Mouse (Mus musculus) hindbrain, embryonic 12.5 days (tissue): ENCODE measurements around the gene Slc22a12. TPM values are rescaled to one million over a fixed set of nuclear protein-coding genes. Genes with fewer than 3 reads are reported as not detected.

Source experiments
- ATAC-seq: fragments of 200-750 bp; cut with Nextera tagmentation; 2 replicates; pipeline ENCODE4 v1.8.0; 2017; ENCODE audit warnings: moderate TSS enrichment; ENCODE audit not compliant: low FRiP score
- H3K27ac ChIP-seq: fragments of 300-500 bp; sonication (generic); 2 replicates; pipeline ENCODE4 v1.5.1; 2016; ENCODE audit warnings: mild to moderate bottlenecking
- H3K27me3 ChIP-seq: fragments of 300-500 bp; sonication (generic); 2 replicates; pipeline ENCODE4 v1.6.1; 2016; ENCODE audit warnings: mild to moderate bottlenecking
- H3K36me3 ChIP-seq: fragments of 300-500 bp; sonication (generic); 2 replicates; pipeline ENCODE4 v1.6.1; 2016; ENCODE audit warnings: mild to moderate bottlenecking
- H3K4me1 ChIP-seq: fragments of 300-500 bp; sonication (generic); 2 replicates; pipeline ENCODE4 v1.6.1; 2016
- H3K4me2 ChIP-seq: fragments of 300-500 bp; sonication (generic); replicated peaks from 2 replicates; pipeline ENCODE4 v1.6.1; 2016; ENCODE audit warnings: mild to moderate bottlenecking
- H3K4me3 ChIP-seq: fragments of 300-500 bp; sonication (generic); 2 replicates; pipeline ENCODE4 v1.5.1; 2016; ENCODE audit warnings: mild to moderate bottlenecking
- H3K9ac ChIP-seq: fragments of 300-500 bp; sonication (generic); 2 replicates; pipeline ENCODE4 v1.6.1; 2016; ENCODE audit warnings: mild to moderate bottlenecking, moderate library complexity
- H3K9me3 ChIP-seq: fragments of 300-500 bp; sonication (generic); replicated peaks from 2 replicates; pipeline ENCODE4 v1.6.1; 2016; ENCODE audit warnings: mild to moderate bottlenecking
- WGBS: fragments of 180-500 bp; shearing (Covaris S2); methylation state at CpG from one replicate; pipeline ENCODE4 v1.1.7; 2016; 5-methylcytosine and 5-hydroxymethylcytosine counted together
- polyA plus RNA-seq: library from polyadenylated mRNA; unstranded; fragments of >200 nt; fragmentation: Nextera tagmentation; extraction: Ambion mirVana; gene quantifications from 2 replicates; pipeline ENCODE4 v1.2.1, GENCODE M21; 2016

The Slc22a12 gene
- polyA plus RNA-seq, 1 experiment from 2014 or later, result not detected

- 57% methylated on average over 14 of the region's 14 CpGs for WGBS
- peaks cover 49% of the 10 kb centered on the region for H3K4me1 ChIP-seq
- peak overlapping the region; percentile 36; the same call in 1 of the 2 replicates for H3K4me2 ChIP-seq
Observed at GRCm38 (mm10) chr19:6529265-6529985, 13.4 kb downstream of the Slc22a12 start.

DNA sequence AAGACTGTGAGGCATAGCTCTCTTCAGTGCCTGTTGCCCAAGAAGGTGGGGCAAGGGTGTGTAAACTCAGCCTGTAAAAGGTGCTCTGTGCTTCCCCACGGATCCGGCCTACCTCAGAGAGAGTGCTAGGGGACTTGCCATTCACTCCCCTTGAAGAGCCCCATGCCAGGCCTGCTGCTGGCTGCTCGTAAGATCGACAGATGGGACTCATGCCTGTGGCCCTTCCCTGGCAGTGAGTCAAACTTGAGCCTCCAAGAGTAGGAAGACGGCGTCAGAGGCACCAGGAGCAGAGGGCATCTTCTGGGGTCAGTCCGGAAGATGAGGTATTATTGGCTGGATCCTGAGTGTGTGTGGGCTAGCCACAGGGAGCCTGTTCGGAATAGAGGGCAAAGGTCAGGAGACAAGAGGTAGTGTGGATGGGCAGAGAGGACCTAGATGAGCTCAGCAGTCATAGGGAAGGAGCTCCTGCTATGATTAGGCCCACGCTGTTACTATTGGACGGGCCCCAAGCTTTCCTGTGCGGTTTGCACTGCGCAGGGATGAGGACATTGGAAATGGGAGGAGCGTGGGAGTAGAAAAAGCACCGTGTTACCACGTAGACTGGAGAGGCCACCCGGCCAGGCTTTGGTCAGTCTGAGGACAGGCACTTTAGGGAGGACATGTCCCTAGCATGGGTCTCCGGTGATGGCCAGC lies 14.8 kb downstream of the Slc22a12 start:
- ATAC-seq, result no peak
- 72% methylated on average over 17 of the region's 17 CpGs for WGBS
- no peak overlapping the region for H3K9ac ChIP-seq
- no peak overlapping the region for H3K4me2 ChIP-seq
- H3K36me3 ChIP-seq, result peaks cover 15% of the 10 kb centered on the region
- H3K4me3 ChIP-seq, result no peak overlapping the region
- H3K4me1 ChIP-seq, result peaks cover 37% of the 10 kb centered on the region
- H3K27ac ChIP-seq, result 0 out of 2 replicates have a peak overlapping the region, but pooled peaks have one; percentile 24
- peaks cover 6% of the 10 kb centered on the region; the same call in 1 of the 2 replicates for H3K27me3 ChIP-seq
- H3K9me3 ChIP-seq, result no peaks in the 10 kb centered on the region

More at GRCm38 (mm10) chr19:6529265-6529985, 13.4 kb downstream of the Slc22a12 start:
- no peak overlapping the region for H3K4me3 ChIP-seq
- H3K9me3 ChIP-seq, result no peaks in the 10 kb centered on the region
- ATAC-seq, result peak; percentile 26; the same call in 1 of the 2 replicates
- H3K27ac ChIP-seq, result peak overlapping the region; percentile 52
- H3K9ac ChIP-seq, result no peak overlapping the region
- peaks cover 7% of the 10 kb centered on the region for H3K36me3 ChIP-seq
- H3K27me3 ChIP-seq, result peaks cover 6% of the 10 kb centered on the region; the same call in 1 of the 2 replicates

DNA sequence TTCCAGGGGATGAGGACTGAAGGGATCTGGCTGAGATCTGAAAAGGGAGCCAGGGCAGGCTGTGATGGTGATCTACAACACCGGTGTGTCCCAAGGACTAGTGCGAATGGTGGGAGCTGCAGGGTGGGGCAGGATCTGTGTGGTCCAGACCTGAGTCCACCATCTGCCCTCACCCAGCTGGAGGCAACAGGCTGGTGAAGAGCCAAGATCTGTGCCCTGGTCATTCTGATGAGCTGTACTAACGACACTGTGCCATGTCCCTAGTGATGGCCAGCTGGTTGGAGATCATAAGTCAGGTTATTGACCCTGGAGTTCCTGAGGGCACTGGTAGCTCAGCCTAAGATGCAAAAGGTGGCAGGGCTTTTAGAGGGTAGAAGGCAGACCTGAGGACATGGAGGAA lies 15.4 kb downstream of the Slc22a12 start:
- Histone ChIP-seq H3K27ac (no peak overlapping the region), H3K36me3 (peaks cover 20% of the 10 kb centered on the region), H3K9ac (no peak overlapping the region), H3K4me3 (no peak overlapping the region), H3K4me2 (no peak overlapping the region), H3K9me3 (no peaks in the 10 kb centered on the region), H3K27me3 (peaks cover 6% of the 10 kb centered on the region; the same call in 1 of the 2 replicates), H3K4me1 (peaks cover 32% of the 10 kb centered on the region)
- WGBS, result 87% methylated on average over 3 of the region's 3 CpGs
- ATAC-seq, result no peak

DNA sequence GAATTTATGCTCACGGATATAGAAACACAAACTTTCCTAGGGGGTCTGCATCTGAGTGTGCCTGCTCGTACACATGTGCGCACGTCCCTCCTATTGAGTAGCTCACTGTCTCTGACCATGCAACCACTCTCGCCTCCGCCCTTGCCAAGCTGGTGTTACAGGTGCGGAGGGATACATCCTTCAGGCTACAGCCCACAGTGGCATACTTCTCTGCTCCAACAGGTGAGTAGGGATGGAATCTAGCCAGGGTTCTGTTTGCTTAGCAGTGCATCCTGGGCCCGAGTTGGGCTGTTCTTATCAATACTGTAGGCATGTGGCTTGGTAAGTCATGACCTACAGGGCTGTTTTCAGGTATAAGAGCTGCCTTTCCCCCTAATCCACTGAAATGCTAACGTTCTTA lies 16.8 kb downstream of the Slc22a12 start:
- no peaks in the 10 kb centered on the region for H3K9me3 ChIP-seq
- peaks cover 34% of the 10 kb centered on the region for H3K36me3 ChIP-seq
- no peak overlapping the region for H3K4me3 ChIP-seq
- no peaks in the 10 kb centered on the region for H3K27me3 ChIP-seq
- no peak overlapping the region for H3K4me2 ChIP-seq
- no peak overlapping the region for H3K27ac ChIP-seq
- 94% methylated on average over 9 of the region's 9 CpGs for WGBS
- no peak overlapping the region for H3K9ac ChIP-seq
- ATAC-seq, result no peak
- peaks cover 18% of the 10 kb centered on the region for H3K4me1 ChIP-seq

- 77% methylated on average over 4 of the region's 4 CpGs for WGBS
- Histone ChIP-seq H3K9me3 (no peaks in the 10 kb centered on the region), H3K4me3 (no peak overlapping the region), H3K27me3 (no peaks in the 10 kb centered on the region), H3K27ac (no peak overlapping the region), H3K36me3 (peaks cover 42% of the 10 kb centered on the region), H3K4me1 (peaks cover 16% of the 10 kb centered on the region), H3K4me2 (no peak overlapping the region), H3K9ac (no peak overlapping the region)
- ATAC-seq, result no peak
Observed at GRCm38 (mm10) chr19:6525023-6525422, 17.8 kb downstream of the Slc22a12 start.

DNA sequence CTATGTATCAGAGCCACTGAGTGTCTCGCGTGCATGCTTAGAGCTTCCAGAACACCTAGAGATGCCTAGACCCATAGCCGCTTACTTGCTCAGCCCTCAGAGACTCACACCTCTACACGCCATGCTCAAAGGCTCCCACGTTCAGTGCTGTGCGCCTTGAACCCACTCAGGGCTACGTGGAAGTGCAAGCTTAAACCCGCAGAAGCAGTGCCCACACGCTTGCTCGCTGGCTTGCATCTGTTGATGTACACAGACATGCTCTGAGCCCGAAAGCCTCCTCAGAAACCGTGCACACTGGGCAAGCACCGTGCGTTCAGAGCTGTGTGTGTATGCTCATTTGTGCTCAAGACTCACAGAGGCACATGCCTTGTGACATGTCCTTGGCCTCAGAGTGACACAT lies 20.5 kb downstream of the Slc22a12 start:
- 92% methylated on average over 14 of the region's 14 CpGs for WGBS
- ATAC-seq, result no peak
- no peak overlapping the region for H3K27ac ChIP-seq

DNA sequence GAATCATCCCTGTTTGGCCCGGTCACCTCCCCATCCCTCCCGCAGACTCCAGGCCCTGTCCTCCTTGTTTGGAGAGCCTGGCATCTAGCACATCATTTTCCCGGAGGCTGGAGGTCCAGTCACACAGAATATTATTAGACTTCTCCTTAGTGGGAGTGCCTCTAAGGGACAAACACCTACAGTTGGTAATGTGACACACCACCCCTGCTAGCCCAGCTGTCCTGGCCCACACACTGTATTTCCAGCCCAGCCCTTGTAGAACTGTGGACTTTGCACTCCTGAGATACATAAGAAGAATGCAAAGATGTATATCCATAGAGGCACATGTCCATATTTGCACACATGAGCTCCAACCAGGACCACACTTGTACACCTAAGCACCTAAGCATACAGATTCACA lies 21.2 kb downstream of the Slc22a12 start:
- no peaks in the 10 kb centered on the region for H3K9me3 ChIP-seq
- peaks cover 34% of the 10 kb centered on the region for H3K4me1 ChIP-seq
- no peak overlapping the region for H3K4me2 ChIP-seq
- WGBS, result 92% methylated on average over 3 of the region's 3 CpGs
- H3K4me3 ChIP-seq, result no peak overlapping the region
- H3K27ac ChIP-seq, result no peak overlapping the region
- no peak for ATAC-seq
- no peak overlapping the region for H3K9ac ChIP-seq
- no peaks in the 10 kb centered on the region for H3K27me3 ChIP-seq
- H3K36me3 ChIP-seq, result peaks cover 67% of the 10 kb centered on the region

More for the DNA sequence above, 20.5 kb downstream of the Slc22a12 start:
- peaks cover 28% of the 10 kb centered on the region for H3K4me1 ChIP-seq
- no peak overlapping the region for H3K4me2 ChIP-seq
- no peaks in the 10 kb centered on the region for H3K9me3 ChIP-seq
- H3K36me3 ChIP-seq, result peaks cover 60% of the 10 kb centered on the region
- H3K4me3 ChIP-seq, result no peak overlapping the region
- H3K9ac ChIP-seq, result no peak overlapping the region
- no peaks in the 10 kb centered on the region for H3K27me3 ChIP-seq

GRCm38 (mm10) chr19:6519483-6519882 lies 23.3 kb downstream of the Slc22a12 start:
- H3K4me3 ChIP-seq, result no peak overlapping the region
- H3K9me3 ChIP-seq, result no peaks in the 10 kb centered on the region
- H3K4me2 ChIP-seq, result no peak overlapping the region
- peak overlapping the region; percentile 83; the same call in 1 of the 2 replicates for H3K27ac ChIP-seq
- H3K9ac ChIP-seq, result no peak overlapping the region
- peaks cover 45% of the 10 kb centered on the region for H3K4me1 ChIP-seq
- no peaks in the 10 kb centered on the region for H3K27me3 ChIP-seq
- H3K36me3 ChIP-seq, result peaks cover 68% of the 10 kb centered on the region
- 51% methylated on average over 2 of the region's 2 CpGs for WGBS
- ATAC-seq, result no peak

DNA sequence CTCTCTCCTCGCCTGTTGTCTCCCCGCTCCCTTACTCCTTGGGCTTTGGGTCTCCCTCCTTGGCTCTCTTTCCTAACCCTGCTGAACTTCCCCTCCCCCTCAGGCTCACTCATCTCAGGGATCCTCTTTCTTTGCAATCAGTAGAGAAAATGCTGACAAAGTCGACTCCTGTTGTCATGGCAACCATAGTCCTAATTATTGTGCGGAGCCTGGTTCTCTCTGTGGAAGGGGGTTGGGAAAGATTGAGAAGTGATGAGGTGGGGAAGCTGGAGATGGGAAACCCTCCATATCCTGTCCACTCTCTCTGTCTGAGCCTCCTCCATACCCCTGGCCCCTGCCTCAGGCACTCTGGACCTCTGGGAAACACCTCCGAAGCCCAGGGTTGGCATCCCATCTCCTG lies 24.2 kb downstream of the Slc22a12 start:
- Histone ChIP-seq H3K36me3 (peaks cover 66% of the 10 kb centered on the region), H3K4me3 (no peak overlapping the region), H3K9me3 (no peaks in the 10 kb centered on the region), H3K9ac (no peak overlapping the region), H3K4me2 (peak overlapping the region; percentile 8), H3K27me3 (no peaks in the 10 kb centered on the region), H3K4me1 (peaks cover 54% of the 10 kb centered on the region), H3K27ac (peak overlapping the region; percentile 85)
- WGBS, result 20% methylated on average over 5 of the region's 5 CpGs
- ATAC-seq, result peak; percentile 69

DNA sequence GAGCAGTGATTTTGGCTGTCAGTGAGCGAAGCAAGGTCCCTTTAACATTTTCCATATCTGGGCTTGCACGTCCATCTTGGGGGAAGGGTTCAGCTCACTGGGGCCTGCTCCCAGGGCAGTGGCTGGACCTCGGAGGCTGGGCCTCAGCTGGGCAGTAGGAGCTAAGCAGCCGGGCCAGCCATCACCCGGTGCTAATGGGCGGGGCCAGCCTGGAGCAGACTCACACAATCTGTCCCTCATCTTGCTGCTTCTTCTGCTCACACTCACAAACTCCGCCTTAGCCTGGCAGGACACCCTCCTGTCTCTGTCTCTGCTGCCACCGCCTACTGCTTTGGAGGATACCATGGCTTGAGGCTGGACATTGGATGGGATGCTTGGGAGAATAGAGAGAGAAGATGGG lies 26.7 kb downstream of the Slc22a12 start:
- H3K36me3 ChIP-seq, result peaks cover 46% of the 10 kb centered on the region
- peaks cover 68% of the 10 kb centered on the region for H3K4me1 ChIP-seq
- no peak for ATAC-seq
- no peaks in the 10 kb centered on the region for H3K9me3 ChIP-seq
- H3K4me2 ChIP-seq, result no peak overlapping the region
- no peaks in the 10 kb centered on the region for H3K27me3 ChIP-seq
- 49% methylated on average over 8 of the region's 8 CpGs for WGBS
- 0 out of 2 replicates have a peak overlapping the region, but pooled peaks have one; percentile 35 for H3K27ac ChIP-seq
- H3K4me3 ChIP-seq, result no peak overlapping the region
- no peak overlapping the region for H3K9ac ChIP-seq

DNA sequence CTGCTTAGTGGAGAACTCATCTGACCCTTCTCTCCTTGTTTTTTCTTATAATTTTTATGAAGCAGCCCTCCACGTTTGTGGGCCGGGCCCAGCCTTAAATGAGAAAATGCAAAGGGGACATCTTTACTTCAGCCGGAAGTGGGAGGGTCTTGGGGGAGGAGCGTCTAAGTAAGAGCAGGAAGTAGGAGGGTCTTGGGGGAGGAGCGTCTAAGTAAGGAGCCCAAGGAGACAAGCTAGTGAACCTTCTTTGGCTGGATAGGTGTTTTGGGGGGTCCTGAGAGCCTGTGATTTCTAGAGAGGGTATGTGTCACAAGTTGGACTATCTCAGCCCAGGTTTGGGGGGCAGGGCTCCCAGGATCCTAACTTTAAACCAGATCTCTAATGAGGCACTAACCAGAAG lies 27.4 kb downstream of the Slc22a12 start:
- Histone ChIP-seq H3K4me3 (no peak overlapping the region), H3K36me3 (peaks cover 43% of the 10 kb centered on the region), H3K4me1 (peaks cover 68% of the 10 kb centered on the region), H3K27ac (no peak overlapping the region), H3K9me3 (no peaks in the 10 kb centered on the region), H3K4me2 (no peak overlapping the region), H3K27me3 (no peaks in the 10 kb centered on the region), H3K9ac (no peak overlapping the region)
- ATAC-seq, result no peak
- WGBS, result 68% methylated on average over 5 of the region's 5 CpGs

DNA sequence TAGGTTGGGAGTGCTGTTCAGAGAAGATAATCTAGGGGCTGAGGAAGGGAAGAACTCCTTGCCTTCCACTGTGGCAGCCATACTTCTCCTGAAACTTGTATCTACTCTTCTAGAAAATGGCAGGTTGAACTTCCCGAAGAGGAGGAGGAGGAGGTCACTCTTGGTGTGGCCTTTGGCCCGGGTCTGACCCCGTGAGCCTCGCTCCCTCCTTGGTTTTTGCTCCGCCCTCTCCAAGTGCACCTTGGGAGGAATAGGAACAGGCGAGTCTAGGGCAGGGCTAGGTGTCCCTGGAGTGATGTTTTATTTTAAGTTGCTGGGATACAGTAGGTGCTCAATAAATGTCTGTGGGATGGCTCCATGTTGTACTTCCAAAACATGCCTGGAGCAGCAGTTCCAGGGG lies 27.9 kb downstream of the Slc22a12 start:
- Histone ChIP-seq H3K4me3 (no peak overlapping the region), H3K4me1 (peaks cover 64% of the 10 kb centered on the region), H3K4me2 (no peak overlapping the region), H3K9ac (no peak overlapping the region), H3K9me3 (no peaks in the 10 kb centered on the region), H3K27me3 (no peaks in the 10 kb centered on the region), H3K36me3 (peaks cover 40% of the 10 kb centered on the region), H3K27ac (no peak overlapping the region)
- no peak for ATAC-seq
- WGBS, result 67% methylated on average over 6 of the region's 6 CpGs
